Mouse (Mus musculus) activated CD4-positive, CD25-positive, alpha-beta regulatory T cell, adult 4 months (primary cell): Measurements from ENCODE around the gene Grin2d. TPM values are rescaled to one million over a fixed set of nuclear protein-coding genes. Genes with fewer than 3 reads are reported as not detected.

Experiments
- ATAC-seq: one replicate; pipeline ENCODE4 v1.8.0; 2017
- polyA plus RNA-seq, 2 experiments: library from polyadenylated mRNA; unstranded; fragments of 100-300 nt; shearing (Covaris generic); gene quantifications; one replicate each; pipeline ENCODE4 v1.2.1; 2017

The Grin2d gene
- polyA plus RNA-seq, 2 experiments from 2014 or later = not detected

DNA sequence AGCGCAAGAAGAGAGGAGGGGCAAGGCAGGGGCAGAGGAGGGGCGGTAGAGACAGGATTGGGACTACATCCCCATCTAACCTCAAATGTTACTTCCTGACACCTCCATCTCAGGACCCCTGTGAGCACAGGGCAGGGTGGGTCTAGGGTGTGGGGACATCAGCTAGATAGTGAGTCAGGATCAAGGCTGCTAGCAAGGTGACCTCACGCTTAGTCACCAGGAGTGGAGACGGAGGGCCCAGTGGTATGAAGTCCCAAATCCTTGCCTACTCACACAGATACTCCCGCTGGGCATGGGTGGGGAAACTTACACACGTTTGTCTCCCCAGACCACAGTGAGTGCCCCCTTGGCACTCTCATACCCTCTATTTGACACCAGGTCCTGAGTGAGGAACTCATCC is 75.6 kb downstream of the Grin2d start:
- ATAC-seq = no peak

DNA sequence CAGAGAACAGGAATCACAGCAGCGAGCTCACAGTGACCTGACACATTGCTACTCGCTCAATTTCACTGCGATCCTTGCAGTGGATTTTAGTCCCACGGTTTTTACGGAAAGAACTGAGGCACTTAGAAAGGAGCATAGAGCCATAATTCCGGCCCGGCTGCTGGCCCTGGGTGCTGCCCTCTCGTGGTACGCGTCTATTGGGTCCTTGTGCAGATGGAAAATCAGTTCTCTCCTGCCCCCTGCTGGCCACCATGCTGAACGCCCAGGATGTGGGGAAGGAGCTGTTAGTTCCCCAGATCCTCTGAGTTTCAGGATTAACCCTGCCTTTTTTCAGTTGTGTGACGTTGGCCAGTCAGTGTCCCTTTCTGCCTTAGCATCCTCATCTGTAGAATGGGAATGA is 76.8 kb downstream of the Grin2d start:
- ATAC-seq = peak; percentile 61

DNA sequence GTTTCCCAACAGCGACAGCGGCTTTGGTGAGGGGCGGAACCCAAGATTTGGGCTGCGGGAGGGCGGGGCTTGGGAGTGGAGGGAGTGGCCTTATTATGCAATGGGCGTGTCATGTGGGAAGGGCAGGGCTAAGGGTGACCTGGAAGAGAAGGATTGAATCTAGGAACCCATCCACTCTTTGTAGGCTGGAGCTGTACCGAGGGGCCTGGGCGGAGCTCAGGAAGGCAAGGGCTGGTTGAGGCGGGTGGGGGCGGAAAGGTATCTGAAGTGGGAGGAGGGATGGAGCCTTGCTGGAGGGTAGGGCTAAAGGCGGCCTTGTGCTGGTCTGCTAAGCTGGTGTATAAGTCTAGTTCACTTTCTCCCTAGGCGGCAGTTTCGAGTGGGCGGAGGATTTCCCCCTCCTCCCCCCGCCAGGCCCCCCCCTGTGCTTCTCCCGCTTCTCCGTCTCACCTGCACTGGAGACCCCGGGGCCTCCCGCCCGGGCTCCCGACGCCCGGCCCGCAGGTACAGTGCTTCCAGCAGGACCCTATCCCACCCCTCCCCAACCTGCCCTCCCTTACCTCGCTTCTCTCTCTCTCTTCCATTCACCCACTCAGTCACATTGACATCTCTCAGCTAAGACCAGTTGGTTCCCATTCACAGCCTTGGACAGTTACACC is 77.5 kb downstream of the Grin2d start:
- peak; percentile 43 for ATAC-seq

DNA sequence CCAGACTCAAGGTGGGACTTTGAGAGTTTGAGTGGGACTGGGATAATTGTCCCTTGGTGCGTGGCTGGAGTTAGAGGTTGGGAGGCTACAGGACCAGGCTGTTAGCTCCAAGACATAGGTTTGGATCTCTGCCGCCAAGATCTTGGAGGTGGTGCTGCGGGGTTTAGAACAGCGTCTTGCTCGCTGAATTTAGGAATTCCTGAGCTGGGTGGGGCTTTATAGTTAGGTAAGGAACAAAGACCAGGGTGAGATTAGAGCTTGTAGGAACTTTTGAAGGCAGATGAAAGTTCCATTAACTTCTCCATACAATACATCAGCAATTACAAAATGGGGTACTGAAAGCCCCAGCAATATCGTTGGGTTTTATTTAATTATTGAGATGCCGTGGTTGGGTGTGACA is 78.2 kb downstream of the Grin2d start:
- no peak for ATAC-seq

DNA sequence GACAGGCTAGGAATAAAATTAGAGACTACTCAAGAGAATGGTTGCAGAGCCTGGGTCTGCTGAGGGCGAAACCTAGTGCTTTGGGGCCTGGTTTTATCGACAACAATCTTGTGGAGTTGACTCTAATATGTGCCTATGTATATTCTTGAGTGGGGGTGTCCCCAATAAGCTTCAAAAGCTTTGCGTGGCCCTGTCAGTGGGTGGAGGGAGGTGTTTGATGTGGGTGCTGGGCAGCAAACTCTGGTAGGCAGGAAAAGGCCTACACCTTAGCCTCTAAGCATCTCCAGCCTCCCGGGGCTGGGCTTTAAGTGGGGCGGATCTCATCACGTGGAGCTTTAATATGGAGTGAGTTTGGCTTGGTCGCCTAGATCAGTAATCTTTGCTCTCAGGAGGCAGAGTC is 79.2 kb downstream of the Grin2d start:
- peak; percentile 75 for ATAC-seq

DNA sequence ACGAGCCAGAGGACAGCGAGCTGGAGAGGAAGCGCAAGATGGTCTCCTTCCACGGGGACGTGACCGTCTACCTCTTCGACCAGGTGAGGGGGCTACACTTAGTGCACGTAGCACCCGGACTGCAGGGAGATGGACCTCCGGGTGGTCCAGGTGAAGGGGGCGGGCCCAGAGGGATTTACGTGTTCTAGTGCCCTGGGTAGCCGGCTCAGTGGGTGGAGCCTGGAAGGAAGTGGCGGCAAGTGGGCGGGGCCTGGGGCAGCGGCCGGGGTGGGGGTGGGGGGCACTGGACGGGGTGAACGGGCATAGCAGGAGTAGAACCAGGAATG is 79.7 kb downstream of the Grin2d start:
- ATAC-seq = no peak

DNA sequence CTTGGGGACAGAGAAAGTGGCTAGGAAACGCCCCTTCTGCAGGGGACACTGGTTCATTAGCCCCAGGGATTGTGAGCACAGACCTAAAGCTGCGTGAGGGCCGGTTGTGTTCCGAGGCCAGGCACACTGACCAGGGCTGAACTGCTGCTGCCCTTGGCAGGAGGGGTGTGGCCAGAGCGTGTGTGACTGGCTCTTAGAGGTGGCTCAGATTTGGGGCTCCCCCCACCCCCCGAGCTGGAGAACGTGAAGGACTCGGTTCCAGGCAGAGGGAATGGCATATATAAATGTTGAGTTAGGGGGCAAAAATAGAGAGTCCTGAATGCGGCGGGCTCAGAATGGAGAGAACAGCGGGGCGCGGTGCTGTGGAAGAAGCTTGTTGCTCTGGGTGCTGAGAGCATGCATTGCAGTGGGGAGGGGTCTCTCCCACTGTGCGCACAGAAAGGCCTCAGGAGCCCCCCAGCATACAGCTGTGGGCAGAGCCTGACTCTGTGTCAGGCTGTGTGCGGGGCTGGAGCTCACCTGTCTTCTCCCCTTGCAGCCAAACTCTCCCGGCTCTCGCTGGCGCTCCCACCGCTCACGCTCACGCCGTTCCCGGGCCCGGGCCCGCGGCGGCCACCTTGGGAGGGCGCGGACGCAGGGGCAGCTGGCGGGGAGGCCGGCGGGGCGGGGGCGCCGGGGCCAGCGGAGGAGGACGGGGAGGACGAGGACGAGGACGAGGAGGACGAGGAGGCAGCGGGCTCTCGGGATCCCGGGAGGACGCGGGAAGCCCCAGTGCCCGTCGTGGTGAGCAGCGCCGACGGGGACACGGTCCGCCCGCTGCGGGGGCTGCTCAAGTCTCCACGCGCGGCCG is 80.3 kb downstream of the Grin2d start:
- ATAC-seq = no peak

DNA sequence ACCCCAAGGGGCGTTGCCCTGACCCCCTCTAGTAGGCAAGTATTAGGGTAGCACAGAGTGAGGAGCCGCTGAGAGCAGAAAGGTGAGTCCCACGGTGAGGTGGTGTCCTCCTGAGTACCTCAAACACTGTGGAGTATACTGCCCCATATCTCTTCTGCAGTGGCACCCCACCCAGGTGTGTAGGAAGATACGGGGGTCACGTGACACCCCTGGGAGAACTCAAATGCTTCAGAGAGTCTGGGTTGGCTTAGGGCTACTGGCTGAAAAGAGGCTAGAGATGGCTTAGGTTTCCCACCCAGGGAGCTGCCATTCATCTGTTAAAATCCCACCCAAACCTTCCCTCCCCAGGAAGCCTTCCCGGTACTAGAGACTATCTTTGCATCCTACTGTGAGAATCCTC is 81.2 kb downstream of the Grin2d start:
- ATAC-seq = no peak

DNA sequence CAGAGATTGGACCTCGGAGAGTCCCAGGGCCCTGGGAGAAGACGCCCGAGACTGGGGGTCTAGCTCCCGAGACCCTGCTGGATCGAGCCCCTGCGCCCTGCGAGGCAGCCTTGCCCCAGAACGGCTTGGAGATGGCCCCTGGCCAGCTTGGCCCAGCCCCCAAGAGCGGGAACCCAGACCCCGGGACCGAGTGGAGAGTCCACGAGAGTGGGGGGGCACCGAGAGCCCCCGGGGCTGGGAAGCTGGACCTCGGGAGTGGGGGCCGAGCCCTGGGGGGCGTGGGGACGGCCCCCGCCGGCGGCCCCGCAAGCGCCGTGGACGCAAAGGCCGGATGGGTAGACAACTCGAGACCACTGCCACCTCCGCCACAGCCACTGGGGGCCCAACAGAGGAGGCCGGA is 83.2 kb downstream of the Grin2d start:
- no peak for ATAC-seq

DNA sequence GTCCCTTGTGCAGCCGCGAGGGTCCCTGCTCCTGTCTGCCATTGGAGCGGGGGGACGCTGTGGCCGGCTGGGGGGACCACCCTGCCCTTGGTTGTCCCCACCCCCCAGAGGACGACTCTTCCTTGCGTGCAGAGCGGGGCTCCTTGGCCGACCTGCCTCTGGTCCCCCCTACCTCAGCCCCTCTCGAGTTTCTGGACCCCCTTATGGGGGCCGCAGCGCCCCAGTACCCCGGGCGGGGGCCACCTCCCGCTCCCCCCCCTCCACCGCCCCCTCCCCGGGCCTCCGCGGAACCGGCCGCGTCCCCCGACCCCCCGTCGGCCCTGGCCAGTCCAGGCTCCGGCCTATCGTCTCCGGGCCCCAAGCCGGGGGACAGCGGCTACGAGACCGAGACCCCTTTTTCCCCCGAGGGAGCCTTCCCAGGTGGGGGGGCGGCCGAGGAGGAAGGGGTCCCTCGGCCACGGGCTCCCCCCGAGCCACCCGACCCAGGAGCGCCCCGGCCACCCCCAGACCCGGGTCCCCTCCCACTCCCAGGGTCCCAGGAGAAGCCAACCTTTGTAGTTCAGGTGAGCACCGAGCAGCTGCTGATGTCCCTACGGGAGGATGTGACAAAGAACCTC is 84.1 kb downstream of the Grin2d start:
- no peak for ATAC-seq

DNA sequence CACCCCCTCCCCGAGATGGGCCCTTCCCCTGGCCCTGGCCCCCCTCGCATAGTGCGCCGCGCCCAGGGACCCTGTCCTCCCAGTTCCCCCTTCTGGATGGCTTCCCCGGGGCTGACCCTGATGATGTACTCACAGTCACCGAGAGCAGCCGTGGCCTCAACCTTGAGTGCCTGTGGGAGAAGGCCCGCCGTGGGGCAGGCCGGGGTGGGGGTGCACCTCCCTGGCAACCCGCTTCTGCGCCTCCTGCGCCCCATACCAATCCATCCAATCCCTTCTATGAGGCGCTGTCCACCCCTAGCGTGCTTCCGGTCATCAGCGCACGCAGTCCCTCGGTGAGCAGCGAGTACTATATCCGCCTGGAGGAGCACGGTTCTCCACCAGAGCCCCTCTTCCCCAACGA is 84.9 kb downstream of the Grin2d start:
- ATAC-seq = no peak

DNA sequence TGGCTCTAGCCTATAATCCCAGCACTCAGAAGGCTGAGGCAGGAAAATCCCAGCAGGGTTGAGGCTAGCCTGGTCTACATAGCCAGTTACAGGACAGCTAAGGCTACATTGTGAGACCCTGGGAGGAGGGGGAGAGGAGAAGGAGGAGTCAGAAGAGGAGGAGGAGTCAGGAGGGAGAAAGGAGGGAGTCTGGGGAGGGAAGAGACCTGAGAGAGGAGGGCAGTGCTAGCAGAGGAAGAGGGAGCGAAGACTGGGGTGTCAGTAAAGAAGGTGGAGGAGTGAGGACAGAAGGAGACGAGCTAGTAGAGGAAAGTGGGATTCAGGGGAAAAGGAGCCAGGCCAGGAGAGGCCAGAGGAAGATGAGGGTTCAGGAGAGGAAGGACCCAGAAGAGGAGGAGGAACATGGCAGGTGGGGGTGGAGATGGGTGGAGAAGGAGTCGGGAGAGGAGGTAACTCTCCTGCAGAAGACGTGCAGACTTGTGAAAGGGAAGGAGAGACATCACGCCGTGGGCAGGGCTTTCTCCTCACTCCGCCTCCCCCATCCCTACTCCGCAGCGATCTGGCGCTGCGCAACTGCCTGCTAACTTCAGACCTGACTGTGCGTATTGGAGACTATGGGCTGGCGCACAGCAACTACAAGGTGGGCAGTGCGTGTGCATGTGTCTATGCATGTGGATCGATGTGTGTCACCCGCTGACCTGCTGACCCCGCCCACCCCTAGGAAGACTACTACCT is 86.3 kb downstream of the Grin2d start:
- ATAC-seq = no peak

DNA sequence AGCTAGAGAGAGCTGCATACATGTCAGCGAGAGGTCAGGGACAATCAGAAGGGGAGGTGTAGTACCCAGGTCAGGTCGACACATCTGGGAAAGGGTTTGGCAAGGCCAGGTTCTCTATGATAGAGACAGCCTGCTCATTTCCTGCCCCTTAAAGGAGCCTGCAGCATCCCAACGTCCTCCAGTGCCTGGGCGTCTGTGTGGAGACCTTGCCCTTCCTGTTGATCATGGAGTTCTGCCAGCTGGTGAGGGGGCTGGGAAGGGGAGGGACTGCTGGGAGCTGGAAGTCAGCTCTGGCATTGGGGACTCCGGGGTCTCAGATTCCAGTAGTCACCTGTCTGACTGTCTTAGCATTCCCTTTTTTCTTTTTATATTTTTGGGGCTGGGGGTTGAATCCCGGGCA is 87.5 kb downstream of the Grin2d start:
- no peak for ATAC-seq

DNA sequence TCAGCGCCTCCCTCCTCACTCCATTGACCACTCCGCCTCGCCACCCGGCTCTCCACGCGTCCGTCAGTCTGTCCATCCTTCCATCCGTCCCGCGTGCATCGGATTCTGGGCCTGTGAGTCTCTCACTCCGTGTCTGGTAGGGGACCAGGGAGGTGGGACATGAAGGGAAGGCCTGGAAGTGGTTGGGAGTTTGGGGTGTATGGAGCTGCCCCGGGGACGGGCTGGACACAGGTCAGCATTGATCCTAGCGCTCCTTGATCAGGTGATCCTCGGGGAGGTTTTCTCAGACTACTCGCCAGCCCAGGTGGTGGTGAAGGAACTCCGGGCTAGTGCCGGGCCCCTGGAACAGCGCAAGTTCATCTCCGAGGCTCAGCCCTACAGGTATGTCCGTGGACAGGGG is 90.5 kb downstream of the Grin2d start:
- no peak for ATAC-seq

DNA sequence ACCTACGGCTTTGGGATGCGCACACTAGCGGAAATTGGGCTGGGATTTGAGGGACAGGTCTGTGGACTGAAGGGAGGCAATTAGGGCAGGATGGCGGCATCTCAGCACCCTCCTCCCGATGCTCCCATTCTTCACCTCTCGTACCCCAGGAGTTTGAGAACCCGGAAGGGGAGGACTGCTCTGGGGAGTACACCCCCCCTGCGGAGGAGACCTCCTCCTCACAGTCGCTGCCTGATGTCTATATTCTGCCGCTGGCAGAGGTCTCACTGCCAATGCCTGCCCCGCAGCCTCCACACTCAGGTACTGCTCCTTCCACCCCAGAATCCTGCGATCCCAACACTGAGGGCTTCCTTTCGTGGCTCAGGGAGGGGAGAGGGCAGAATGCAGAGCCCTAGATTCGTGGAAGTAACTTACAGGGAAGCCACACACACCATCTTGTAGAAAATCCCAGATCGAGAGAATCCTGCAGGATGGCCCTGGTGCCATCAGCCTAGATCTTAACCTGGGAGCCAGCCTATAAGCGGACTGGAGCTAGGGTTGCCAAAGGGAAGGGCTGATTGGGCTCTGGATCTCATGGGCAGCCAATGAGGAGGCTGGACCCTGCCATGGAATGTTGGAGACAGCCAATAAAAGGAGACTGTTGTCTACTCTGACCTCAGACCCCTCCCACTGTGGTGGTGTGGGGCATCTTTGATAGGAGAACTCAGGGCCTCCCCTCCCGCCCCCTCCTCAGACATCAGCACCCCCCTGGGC is 91.3 kb downstream of the Grin2d start:
- no peak for ATAC-seq

DNA sequence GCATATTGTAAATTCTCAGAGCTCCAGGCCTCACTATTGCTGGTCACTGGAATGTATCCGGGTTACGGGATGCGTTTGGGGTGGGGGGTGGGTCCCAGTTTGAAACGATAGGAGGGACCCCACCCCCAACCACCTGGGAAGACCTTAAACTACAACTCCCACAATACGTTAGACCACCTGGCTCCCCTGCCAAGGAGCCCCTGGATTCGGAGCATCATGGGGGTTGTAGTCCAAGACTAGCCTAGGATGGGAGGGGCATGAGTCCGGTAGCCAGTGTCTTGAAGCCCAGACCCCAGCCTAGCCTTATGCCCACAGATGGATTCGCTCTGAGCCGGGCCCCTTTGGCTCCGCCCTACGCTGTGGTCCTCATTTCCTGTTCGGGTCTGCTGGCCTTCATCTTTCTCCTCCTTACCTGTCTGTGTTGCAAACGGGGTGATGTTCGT is 92.0 kb downstream of the Grin2d start:
- ATAC-seq = no peak

DNA sequence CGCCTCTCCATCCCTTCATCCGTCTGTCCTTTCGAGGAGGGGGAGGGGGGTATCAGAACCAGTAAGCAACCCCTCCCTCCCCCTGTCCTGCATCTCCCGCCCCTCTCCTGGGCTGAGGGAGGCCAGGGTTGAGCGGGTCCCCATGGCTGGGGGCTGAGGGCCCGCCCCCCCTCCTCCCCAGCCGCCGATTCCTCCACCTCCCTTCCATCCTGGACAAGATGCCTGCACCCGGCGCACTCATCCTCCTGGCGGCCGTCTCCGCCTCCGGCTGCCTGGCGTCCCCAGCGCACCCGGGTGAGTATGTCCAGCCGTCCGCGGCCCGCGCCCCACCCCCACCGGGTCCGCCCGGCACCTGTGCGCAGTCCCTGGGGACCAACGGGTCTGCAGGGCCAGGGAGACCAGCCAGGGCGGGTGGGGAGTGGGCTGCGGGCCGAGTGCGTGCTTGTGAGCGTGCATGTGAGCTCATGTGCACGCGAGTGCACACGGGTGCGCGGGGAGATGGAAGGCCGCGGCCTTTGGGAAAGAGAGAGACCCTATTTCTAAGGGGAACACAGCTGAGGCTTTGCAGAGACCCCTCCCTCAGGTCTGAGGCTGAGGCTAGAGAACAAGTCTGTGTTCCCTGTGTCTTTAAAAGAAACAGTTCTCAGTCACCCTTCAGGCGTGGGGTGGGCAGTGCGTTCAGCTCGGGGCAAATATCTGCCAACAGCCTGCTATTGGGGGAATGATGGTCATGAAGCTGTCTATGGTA is 92.6 kb downstream of the Grin2d start:
- no peak for ATAC-seq

DNA sequence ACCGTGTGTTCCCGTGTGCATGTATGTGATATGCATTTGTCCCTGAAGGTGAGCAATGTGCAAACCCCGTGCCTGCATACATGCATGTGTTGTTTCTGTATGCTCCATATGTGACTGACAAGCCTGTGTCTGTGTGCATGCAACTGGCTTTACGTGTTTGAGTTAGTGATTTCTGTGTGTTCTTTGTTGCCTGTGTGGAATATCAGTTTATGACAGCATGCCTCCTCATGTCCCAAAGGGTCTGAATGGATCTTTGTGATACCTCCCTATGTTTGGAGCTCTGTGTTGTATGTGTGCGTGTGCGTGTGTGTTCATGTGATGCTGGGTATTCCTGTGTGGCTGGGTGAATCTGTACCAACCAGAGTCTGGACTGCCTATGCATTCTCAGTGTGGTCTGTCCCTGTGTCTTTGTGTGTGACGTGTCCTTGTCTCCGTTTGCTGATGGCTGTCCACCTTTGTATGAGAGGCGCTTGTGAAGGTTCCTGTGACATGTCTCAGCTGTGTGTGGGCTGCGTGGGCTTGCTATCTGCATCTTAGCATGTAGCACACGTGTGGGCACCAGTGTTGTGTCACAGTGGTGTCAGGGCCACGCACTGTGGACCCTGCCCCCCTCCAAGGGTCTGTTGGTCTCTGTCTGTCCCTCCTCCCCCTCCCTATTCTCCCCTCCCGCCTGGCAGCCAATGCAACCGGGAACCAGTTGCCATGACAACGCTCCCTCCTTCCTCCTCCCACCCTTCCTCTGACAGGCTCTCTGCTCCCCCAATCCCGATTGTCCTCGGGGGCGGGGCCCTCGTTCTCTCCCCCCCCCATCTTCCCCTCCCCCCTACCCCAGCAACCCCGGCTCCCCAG is 93.4 kb downstream of the Grin2d start, which contains the start of gene Sult2b1:
Gene Sult2b1 (minus strand): TSS at position 146 of the 849 bp plus-strand sequence.
- ATAC-seq = no peak

DNA sequence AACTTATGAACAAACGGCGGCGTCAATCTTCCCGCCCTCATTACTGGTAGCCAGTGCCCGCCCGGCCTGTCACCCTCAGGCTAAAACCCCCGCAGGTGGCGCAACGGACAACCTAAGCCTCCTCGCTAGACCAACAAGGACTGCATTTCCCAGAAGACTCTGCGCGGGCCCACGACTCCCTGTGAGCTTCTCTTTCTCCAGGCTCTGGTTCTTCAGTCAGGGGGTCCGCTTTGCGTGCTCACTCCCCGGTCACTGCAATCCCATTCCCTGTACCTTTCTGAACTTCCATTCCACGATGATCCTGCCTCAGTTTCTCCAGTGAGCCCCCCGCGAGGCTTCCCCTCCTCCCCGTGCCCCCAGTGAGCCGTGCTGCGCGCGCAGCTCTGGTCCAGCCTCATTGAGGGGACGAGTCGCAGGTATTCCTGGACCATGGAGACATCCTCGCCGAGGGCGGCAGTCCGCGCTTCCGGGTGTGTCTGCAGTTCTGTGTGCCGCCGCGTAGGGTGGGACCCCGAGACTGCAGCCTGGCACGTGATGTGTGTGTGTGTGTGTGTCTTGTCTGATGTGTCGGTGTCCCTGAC is 94.6 kb downstream of the Grin2d start, which contains the start of gene Lmtk3:
Gene Lmtk3 (plus strand): TSS at position 228 of the 581 bp plus-strand sequence.
- no peak for ATAC-seq

DNA sequence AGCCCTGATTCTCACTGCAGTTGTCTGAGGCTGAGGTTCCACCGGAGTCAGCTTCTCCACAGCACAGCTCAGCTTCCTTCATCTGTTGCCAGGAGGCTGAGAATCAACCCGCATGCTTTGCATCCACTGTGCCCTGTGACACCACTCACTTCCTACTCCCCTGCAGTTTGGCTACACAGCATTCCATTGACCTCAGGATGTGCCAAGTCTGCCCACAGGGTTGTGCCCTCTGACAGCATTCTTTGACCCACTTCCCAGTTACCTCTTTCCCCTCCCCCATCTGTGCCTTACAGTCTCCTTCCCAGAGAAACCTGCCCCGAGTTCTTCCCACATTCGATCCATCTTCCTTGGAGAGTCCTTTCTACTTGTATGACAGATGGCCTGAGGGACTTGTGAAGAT is 95.9 kb downstream of the Grin2d start:
- no peak for ATAC-seq
